Mouse (Mus musculus) thymus, adult 2 months (tissue): ENCODE measurements around the gene Rptor.

Source experiments
- CTCF ChIP-seq: fragments of 200-500 bp; IDR thresholded peaks from 2 replicates; pipeline ENCODE4 v1.5.1; 2012; ENCODE audit warnings: mild to moderate bottlenecking, control low read depth, low read length, moderate library complexity, borderline replicate concordance; ENCODE audit not compliant: control insufficient read depth, poor library complexity, insufficient read depth; ENCODE audit errors: extremely low read depth
- POLR2A ChIP-seq: fragments of 200-500 bp; IDR thresholded peaks from 2 replicates; pipeline ENCODE4 v1.6.1; 2012; ENCODE audit warnings: mild to moderate bottlenecking, low read length, control low read depth, moderate library complexity; ENCODE audit not compliant: control insufficient read depth, poor library complexity, insufficient read depth; ENCODE audit errors: extremely low read depth

DNA sequence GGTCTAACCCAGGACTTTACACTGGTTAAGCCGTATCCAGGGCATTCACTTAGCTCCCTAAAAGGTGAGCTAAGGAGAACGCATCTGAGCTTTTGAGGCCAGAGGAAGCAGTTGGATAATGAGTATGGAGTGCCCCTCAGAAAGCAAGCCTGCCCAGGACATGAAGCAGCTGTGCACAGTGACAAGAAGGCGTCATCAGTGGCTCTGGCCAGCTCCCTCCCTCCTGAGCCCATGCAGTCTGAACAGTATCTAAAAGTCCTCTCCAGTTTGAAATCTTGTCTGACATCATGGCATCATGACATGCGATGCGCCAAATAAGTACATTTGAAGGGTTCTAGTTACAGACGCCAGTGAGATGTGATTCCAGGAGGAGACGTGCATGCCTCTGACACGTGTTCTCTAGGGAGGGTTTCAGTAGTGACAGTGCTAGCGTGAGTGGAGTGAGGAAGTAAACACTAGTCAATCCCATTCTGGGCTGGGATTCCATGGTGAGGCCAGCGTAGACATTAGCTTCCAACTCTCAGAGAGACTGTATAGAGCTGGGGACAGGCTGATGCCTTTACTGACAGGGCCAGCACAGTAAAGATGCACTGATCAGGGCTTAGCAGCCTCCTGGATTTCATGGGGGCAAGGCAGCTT lies 202.5 kb downstream of the Rptor start:
- TF ChIP-seq CTCF (no peak), POLR2A (no peak)
